Mouse (Mus musculus): Measurements from ENCODE around the gene Smpdl3a. TPM values are rescaled to one million over a fixed set of nuclear protein-coding genes. Genes with fewer than 3 reads are reported as not detected.

Gene Smpdl3a
- polyA plus RNA-seq, 1 experiment = 2.4 TPM

- Histone ChIP-seq H3K9me3 (peaks cover 5% of the 10 kb centered on the region; the same call in 1 of the 2 replicates), H3K4me3 (replicated peaks) (no peak within 1 kb of the TSS), H3K4me1 (no peaks in the 10 kb centered on the region), H3K36me3 (replicated peaks; ENCODE audit: low read length) (no peaks in the 10 kb centered on the region), H3K27me3 (replicated peaks) (no peaks in the 10 kb centered on the region)
- no peak for TF ChIP-seq FLI1 (IDR thresholded peaks at IDR 0.05; ENCODE audit: low read length)
- TF ChIP-seq GATA1 (IDR thresholded peaks at IDR 0.05; ENCODE audit: borderline replicate concordance, low read length) = no peak
Observed at GRCm38 (mm10) chr10:57784876-57785150, 9.3 kb upstream of the Smpdl3a start, which contains the start of gene Fabp7. Fabp7 (plus strand) TSS chr10:57784881.

GRCm38 (mm10) chr10:57785552-57785951, 8.6 kb upstream of the Smpdl3a start:
- Histone ChIP-seq H3K36me3 (replicated peaks; ENCODE audit: low read length) (no peaks in the 10 kb centered on the region), H3K27me3 (replicated peaks) (no peaks in the 10 kb centered on the region), H3K4me1 (no peaks in the 10 kb centered on the region), H3K4me3 (replicated peaks) (no peak overlapping the region), H3K9me3 (peaks cover 5% of the 10 kb centered on the region; the same call in 1 of the 2 replicates)
- no peak for TF ChIP-seq FLI1 (IDR thresholded peaks at IDR 0.05; ENCODE audit: low read length)
- TF ChIP-seq GATA1 (IDR thresholded peaks at IDR 0.05; ENCODE audit: borderline replicate concordance, low read length) = no peak

GRCm38 (mm10) chr10:57792957-57793356, 1.2 kb upstream of the Smpdl3a start:
- no peak for TF ChIP-seq FLI1 (IDR thresholded peaks at IDR 0.05; ENCODE audit: low read length)
- TF ChIP-seq GATA1 (IDR thresholded peaks at IDR 0.05; ENCODE audit: borderline replicate concordance, low read length) = no peak
- Histone ChIP-seq H3K27me3 (replicated peaks) (peaks cover 2% of the 10 kb centered on the region), H3K4me1 (peaks cover 5% of the 10 kb centered on the region), H3K4me3 (replicated peaks) (no peak overlapping the region), H3K9me3 (no peaks in the 10 kb centered on the region), H3K36me3 (replicated peaks; ENCODE audit: low read length) (no peaks in the 10 kb centered on the region)

- H3K9me3 ChIP-seq = no peaks in the 10 kb centered on the region
- no peaks in the 10 kb centered on the region for H3K36me3 ChIP-seq (replicated peaks; ENCODE audit: low read length)
- no peak for TF ChIP-seq GATA1 (IDR thresholded peaks at IDR 0.05; ENCODE audit: borderline replicate concordance, low read length)
- no peak for TF ChIP-seq FLI1 (IDR thresholded peaks at IDR 0.05; ENCODE audit: low read length)
- H3K27me3 ChIP-seq (replicated peaks) = peaks cover 2% of the 10 kb centered on the region
- H3K4me3 ChIP-seq (replicated peaks) = peak overlapping the region; percentile 91
- H3K4me1 ChIP-seq = peaks cover 5% of the 10 kb centered on the region
Observed at GRCm38 (mm10) chr10:57794491-57795461, 641 bp downstream of the Smpdl3a start.

GRCm38 (mm10) chr10:57795542-57795941, 1.4 kb downstream of the Smpdl3a start:
- Histone ChIP-seq H3K4me3 (replicated peaks) (peak overlapping the region; percentile 91), H3K27me3 (replicated peaks) (peaks cover 2% of the 10 kb centered on the region), H3K9me3 (no peaks in the 10 kb centered on the region), H3K36me3 (replicated peaks; ENCODE audit: low read length) (no peaks in the 10 kb centered on the region), H3K4me1 (peaks cover 5% of the 10 kb centered on the region)
- no peak for TF ChIP-seq FLI1 (IDR thresholded peaks at IDR 0.05; ENCODE audit: low read length)
- no peak for TF ChIP-seq GATA1 (IDR thresholded peaks at IDR 0.05; ENCODE audit: borderline replicate concordance, low read length)

- Histone ChIP-seq H3K9me3 (no peaks in the 10 kb centered on the region), H3K27me3 (replicated peaks) (peaks cover 2% of the 10 kb centered on the region), H3K4me3 (replicated peaks) (peak overlapping the region; percentile 21), H3K36me3 (replicated peaks; ENCODE audit: low read length) (no peaks in the 10 kb centered on the region), H3K4me1 (peaks cover 5% of the 10 kb centered on the region)
- no peak for TF ChIP-seq GATA1 (IDR thresholded peaks at IDR 0.05; ENCODE audit: borderline replicate concordance, low read length)
- no peak for TF ChIP-seq FLI1 (IDR thresholded peaks at IDR 0.05; ENCODE audit: low read length)
Observed at GRCm38 (mm10) chr10:57796057-57796456, 1.9 kb downstream of the Smpdl3a start.

GRCm38 (mm10) chr10:57799486-57799885, 5.4 kb downstream of the Smpdl3a start:
- no peaks in the 10 kb centered on the region for H3K9me3 ChIP-seq
- peaks cover 4% of the 10 kb centered on the region for H3K4me1 ChIP-seq
- no peak for TF ChIP-seq GATA1 (IDR thresholded peaks at IDR 0.05; ENCODE audit: borderline replicate concordance, low read length)
- TF ChIP-seq FLI1 (IDR thresholded peaks at IDR 0.05; ENCODE audit: low read length) = no peak
- H3K27me3 ChIP-seq (replicated peaks) = peaks cover 2% of the 10 kb centered on the region
- no peaks in the 10 kb centered on the region for H3K36me3 ChIP-seq (replicated peaks; ENCODE audit: low read length)
- H3K4me3 ChIP-seq (replicated peaks) = no peak overlapping the region

- H3K4me1 ChIP-seq = no peaks in the 10 kb centered on the region
Observed at GRCm38 (mm10) chr10:57807754-57808153, 13.6 kb downstream of the Smpdl3a start.

GRCm38 (mm10) chr10:57812161-57812856, 18.2 kb downstream of the Smpdl3a start:
- no peaks in the 10 kb centered on the region for H3K27me3 ChIP-seq (replicated peaks)
- no peaks in the 10 kb centered on the region for H3K36me3 ChIP-seq (replicated peaks; ENCODE audit: low read length)
- H3K9me3 ChIP-seq = no peaks in the 10 kb centered on the region
- no peaks in the 10 kb centered on the region for H3K4me1 ChIP-seq
- TF ChIP-seq GATA1 (IDR thresholded peaks at IDR 0.05; ENCODE audit: borderline replicate concordance, low read length) = no peak
- H3K4me3 ChIP-seq (replicated peaks) = no peak overlapping the region

More at GRCm38 (mm10) chr10:57807754-57808153, 13.6 kb downstream of the Smpdl3a start:
- Histone ChIP-seq H3K27me3 (replicated peaks) (no peaks in the 10 kb centered on the region), H3K9me3 (no peaks in the 10 kb centered on the region), H3K36me3 (replicated peaks; ENCODE audit: low read length) (no peaks in the 10 kb centered on the region), H3K4me3 (replicated peaks) (no peak overlapping the region)
- TF ChIP-seq FLI1 (IDR thresholded peaks at IDR 0.05; ENCODE audit: low read length) = no peak
- no peak for TF ChIP-seq GATA1 (IDR thresholded peaks at IDR 0.05; ENCODE audit: borderline replicate concordance, low read length)

- no peaks in the 10 kb centered on the region for H3K9me3 ChIP-seq
- H3K4me3 ChIP-seq (replicated peaks) = no peak overlapping the region
- H3K36me3 ChIP-seq (replicated peaks; ENCODE audit: low read length) = no peaks in the 10 kb centered on the region
- H3K27me3 ChIP-seq (replicated peaks) = no peaks in the 10 kb centered on the region
- H3K4me1 ChIP-seq = no peaks in the 10 kb centered on the region
- TF ChIP-seq FLI1 (IDR thresholded peaks at IDR 0.05; ENCODE audit: low read length) (no peak), GATA1 (IDR thresholded peaks at IDR 0.05; ENCODE audit: borderline replicate concordance, low read length) (no peak)
Observed at GRCm38 (mm10) chr10:57814295-57814694, 20.2 kb downstream of the Smpdl3a start.
